Mouse (Mus musculus): ENCODE measurements around the gene Cracr2b.

GRCm38 (mm10) chr7:141413809-141414584, 46.9 kb upstream of the Cracr2b start, which contains the start of gene Gatd1:
- TF ChIP-seq CTCF (IDR thresholded peaks at IDR 0.05; ENCODE audit: low read depth) (peak; percentile 28; the same call in 1 of the 2 replicates), EP300 (IDR thresholded peaks at IDR 0.05; ENCODE audit: low read depth) (no peak)
